Mouse (Mus musculus) ES-E14 (cell line): ENCODE data around the gene Ankfn1. TPM values are rescaled to one million over a fixed set of nuclear protein-coding genes. Genes with fewer than 3 reads are reported as not detected.

Experiments
- DNase-seq: peaks from one replicate; pipeline ENCODE4 v3.0.0-alpha.2; 2013; ENCODE audit warnings: low read depth, low spot score
- H3K27ac ChIP-seq: 2 replicates; pipeline ENCODE4 v1.5.1; 2012; ENCODE audit warnings: low read depth, mild to moderate bottlenecking, low read length, moderate library complexity, mixed read lengths; ENCODE audit not compliant: poor library complexity, insufficient read depth, severe bottlenecking
- H3K36me3 ChIP-seq: 2 replicates; pipeline ENCODE4 v1.6.1; 2012; ENCODE audit warnings: mild to moderate bottlenecking, low read length, moderate library complexity, mixed read lengths; ENCODE audit not compliant: control insufficient read depth, poor library complexity, insufficient read depth, severe bottlenecking
- H3K4me1 ChIP-seq, 2 experiments: fragments of 150-350 bp in 1 of 2; sonication (generic) in 1 of 2; 2 replicates each; pipeline ENCODE4 v1.6.1; 2012; ENCODE audit warnings: low read length in 2 of 2, mild to moderate bottlenecking in 1 of 2, mixed read lengths in 1 of 2; ENCODE audit not compliant: control insufficient read depth in 2 of 2, insufficient read depth in 2 of 2, poor library complexity in 1 of 2
- H3K4me3 ChIP-seq, 2 experiments: fragments of 150-350 bp in 1 of 2; sonication (generic) in 1 of 2; 2 replicates each; pipeline ENCODE4 v1.5.1; 2012; ENCODE audit warnings: low read length in 2 of 2, low read depth in 1 of 2, mild to moderate bottlenecking in 1 of 2, mixed read lengths in 1 of 2; ENCODE audit not compliant: insufficient read depth in 1 of 2, poor library complexity in 1 of 2, severe bottlenecking in 1 of 2
- H3K9ac ChIP-seq: 2 replicates; pipeline ENCODE4 v1.6.1; 2012; ENCODE audit warnings: low read depth, mild to moderate bottlenecking, low read length, mixed read lengths; ENCODE audit not compliant: poor library complexity, insufficient read depth, severe bottlenecking
- H3K9me3 ChIP-seq: fragments of 150-350 bp; sonication (generic); 2 replicates; pipeline ENCODE4 v1.6.1; 2012; ENCODE audit warnings: low read depth, mild to moderate bottlenecking, low read length; ENCODE audit not compliant: control insufficient read depth, insufficient read depth
- CHD2 ChIP-seq: IDR thresholded peaks from 2 replicates; pipeline ENCODE4 v1.6.1; 2014; ENCODE audit warnings: mild to moderate bottlenecking, low read depth, low read length, inconsistent platforms
- HCFC1 ChIP-seq: IDR thresholded peaks from 2 replicates; pipeline ENCODE4 v1.6.1; 2012; ENCODE audit warnings: low read length, inconsistent platforms, borderline replicate concordance; ENCODE audit not compliant: insufficient read depth
- MAFK ChIP-seq: IDR thresholded peaks from 2 replicates; pipeline ENCODE4 v1.6.1; 2014; ENCODE audit warnings: mild to moderate bottlenecking, low read depth, low read length, inconsistent platforms; ENCODE audit not compliant: insufficient read depth
- ZC3H11A ChIP-seq: IDR thresholded peaks from 2 replicates; pipeline ENCODE4 v1.6.1; 2012; ENCODE audit warnings: low read depth, mild to moderate bottlenecking, inconsistent platforms, low read length, borderline replicate concordance
- ZNF384 ChIP-seq: IDR thresholded peaks from 2 replicates; pipeline ENCODE4 v1.6.1; 2012; ENCODE audit warnings: low read depth, low read length, inconsistent platforms
- in situ Hi-C, 2 experiments: fragments of 600-800 bp; cut with MboI; formaldehyde crosslinking; loops; one replicate each; pipeline ENCODE4 v1.15.1; 2025; ENCODE audit warnings: low sequenced_read_pairs in 2 of 2, inconsistent platforms in 1 of 2; ENCODE audit not compliant: unreplicated experiment in 2 of 2
- total RNA-seq: library from RNA; depleted of rRNA; stranded (reverse); fragments of 300-350 nt; gene quantifications from 2 replicates; pipeline ENCODE4 v1.2.3, GENCODE M21; 2012

The Ankfn1 gene
- total RNA-seq, 1 experiment = not detected

GRCm38 (mm10) chr11:89465381-89465780 is 312.1 kb downstream of the Ankfn1 start:
- no peaks in the 10 kb centered on the region for H3K4me1 ChIP-seq
- no peak overlapping the region for H3K4me3 ChIP-seq
- H3K9me3 ChIP-seq = no peaks in the 10 kb centered on the region
- H3K9ac ChIP-seq = no peak overlapping the region
- in situ Hi-C loops = no loop called here
- no peak for DNase-seq
- no peak for TF ChIP-seq MAFK
- no peak for TF ChIP-seq ZNF384
- TF ChIP-seq HCFC1 = no peak
- TF ChIP-seq CHD2 = no peak
- no peak for TF ChIP-seq ZC3H11A
- no peak overlapping the region for H3K27ac ChIP-seq
- H3K36me3 ChIP-seq = no peaks in the 10 kb centered on the region

GRCm38 (mm10) chr11:89462216-89462615 is 315.2 kb downstream of the Ankfn1 start:
- no peak for DNase-seq
- H3K9me3 ChIP-seq = no peaks in the 10 kb centered on the region
- TF ChIP-seq HCFC1 = no peak
- TF ChIP-seq ZC3H11A = no peak
- TF ChIP-seq MAFK = no peak
- no peaks in the 10 kb centered on the region for H3K36me3 ChIP-seq
- H3K4me1 ChIP-seq = no peaks in the 10 kb centered on the region
- no peak overlapping the region for H3K4me3 ChIP-seq
- in situ Hi-C loops = no loop called here
- H3K9ac ChIP-seq = no peak overlapping the region
- no peak overlapping the region for H3K27ac ChIP-seq

- Histone ChIP-seq H3K4me3 (no peak overlapping the region), H3K9ac (no peak overlapping the region), H3K4me1 (no peaks in the 10 kb centered on the region), H3K27ac (no peak overlapping the region), H3K36me3 (no peaks in the 10 kb centered on the region), H3K9me3 (no peaks in the 10 kb centered on the region)
- in situ Hi-C loops = no loop called here
- DNase-seq = no peak
- no peak for TF ChIP-seq ZC3H11A
- TF ChIP-seq ZNF384 = no peak
- TF ChIP-seq MAFK = no peak
- TF ChIP-seq CHD2 = no peak
- no peak for TF ChIP-seq HCFC1
Observed at GRCm38 (mm10) chr11:89459437-89459836, 318.0 kb downstream of the Ankfn1 start.

GRCm38 (mm10) chr11:89455647-89456231 is 321.7 kb downstream of the Ankfn1 start:
- Histone ChIP-seq H3K4me3 (no peak overlapping the region), H3K27ac (no peak overlapping the region), H3K9me3 (no peaks in the 10 kb centered on the region), H3K9ac (no peak overlapping the region), H3K4me1 (no peaks in the 10 kb centered on the region), H3K36me3 (no peaks in the 10 kb centered on the region)
- TF ChIP-seq MAFK (no peak), HCFC1 (no peak), ZC3H11A (no peak), ZNF384 (no peak)
- in situ Hi-C loops = no loop called here
- no peak for DNase-seq

DNA sequence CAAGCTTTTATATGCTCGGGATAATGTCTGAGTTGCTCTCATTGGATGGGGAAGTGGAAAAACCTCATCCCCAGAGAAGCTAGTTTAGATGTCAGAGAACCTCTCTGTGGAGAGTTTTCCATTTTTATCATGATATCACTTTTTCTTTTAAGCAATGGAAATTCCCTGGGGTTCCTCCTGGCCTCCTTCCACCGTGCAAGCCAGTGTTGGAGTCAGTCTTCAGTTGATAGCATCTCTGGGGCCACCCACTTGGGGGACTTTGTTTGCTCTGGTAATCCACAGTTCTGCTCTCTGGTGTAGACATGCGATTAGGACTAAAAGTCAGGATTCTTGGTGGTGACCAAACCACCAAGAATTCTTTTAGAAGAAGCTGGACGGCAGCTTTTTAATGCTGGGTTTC is 322.8 kb downstream of the Ankfn1 start:
- no peak overlapping the region for H3K9ac ChIP-seq
- H3K36me3 ChIP-seq = no peaks in the 10 kb centered on the region
- no peaks in the 10 kb centered on the region for H3K9me3 ChIP-seq
- H3K4me3 ChIP-seq = no peak overlapping the region
- TF ChIP-seq HCFC1 (no peak), MAFK (no peak), ZC3H11A (no peak), ZNF384 (no peak), CHD2 (no peak)
- H3K4me1 ChIP-seq = no peaks in the 10 kb centered on the region
- DNase-seq = no peak
- H3K27ac ChIP-seq = no peak overlapping the region
- in situ Hi-C loops = no loop called here
